Mouse (Mus musculus): Measurements from ENCODE around the gene Zbed6. TPM values are rescaled to one million over a fixed set of nuclear protein-coding genes. Genes with fewer than 3 reads are reported as not detected.

Gene Zbed6
- total RNA-seq, 2 experiments from 2014 or later, result 8.0 to 12.9 TPM

GRCm38 (mm10) chr1:133656811-133657210 lies 3.9 kb downstream of the Zbed6 start:
- no peak for TF ChIP-seq CTCF (conservative IDR thresholded peaks at IDR 0.05)
- H3K27ac ChIP-seq, result no peak overlapping the region
- H3K4me3 ChIP-seq, result no peak overlapping the region
- no peak for DNase-seq (ENCODE audit: low spot score in 2 of 2)

GRCm38 (mm10) chr1:133653033-133653432 lies 7.7 kb downstream of the Zbed6 start:
- DNase-seq (ENCODE audit: low spot score in 2 of 2), result no peak
- no peak for TF ChIP-seq CTCF (conservative IDR thresholded peaks at IDR 0.05)
- no peak overlapping the region for H3K27ac ChIP-seq
- no peak overlapping the region for H3K4me3 ChIP-seq

DNA sequence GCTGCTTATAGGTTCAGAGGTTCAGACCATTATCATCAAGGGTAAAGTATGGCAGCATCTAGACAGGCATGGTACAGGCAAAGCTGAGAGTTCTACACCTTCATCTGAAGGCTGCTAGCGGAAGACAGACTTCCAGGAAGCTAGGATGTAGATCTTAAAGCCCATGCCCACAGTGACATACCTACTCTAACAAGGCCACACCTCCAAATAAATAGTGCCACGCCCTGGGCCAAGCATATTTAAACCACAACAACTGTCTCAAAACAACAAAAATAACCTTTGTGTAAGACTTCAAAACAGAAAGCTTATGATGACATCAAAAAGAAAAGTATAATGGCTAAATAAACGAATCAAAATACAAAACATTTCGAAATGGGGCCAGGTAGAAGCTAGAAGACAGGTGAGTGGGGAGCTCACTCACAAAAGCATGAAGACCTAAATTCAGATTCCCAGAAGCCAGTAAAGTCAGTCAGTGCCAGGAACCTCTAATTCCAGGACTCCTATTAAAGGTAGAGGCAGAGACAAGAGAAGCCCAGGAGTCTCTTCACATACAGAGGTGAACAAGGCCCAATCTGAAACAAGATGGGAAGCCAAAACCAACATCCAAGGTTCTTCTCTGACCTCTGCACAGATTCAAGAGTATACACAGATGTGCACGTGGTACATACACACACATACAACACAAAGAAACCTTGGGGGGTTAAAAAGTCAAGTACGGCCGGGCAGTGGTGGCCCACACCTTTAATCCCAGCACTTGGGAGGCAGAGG lies 10.2 kb downstream of the Zbed6 start:
- TF ChIP-seq CTCF (conservative IDR thresholded peaks at IDR 0.05), result no peak
- no peak for DNase-seq (ENCODE audit: low spot score in 2 of 2)
- Histone ChIP-seq H3K27ac (no peak overlapping the region), H3K4me3 (no peak overlapping the region)

DNA sequence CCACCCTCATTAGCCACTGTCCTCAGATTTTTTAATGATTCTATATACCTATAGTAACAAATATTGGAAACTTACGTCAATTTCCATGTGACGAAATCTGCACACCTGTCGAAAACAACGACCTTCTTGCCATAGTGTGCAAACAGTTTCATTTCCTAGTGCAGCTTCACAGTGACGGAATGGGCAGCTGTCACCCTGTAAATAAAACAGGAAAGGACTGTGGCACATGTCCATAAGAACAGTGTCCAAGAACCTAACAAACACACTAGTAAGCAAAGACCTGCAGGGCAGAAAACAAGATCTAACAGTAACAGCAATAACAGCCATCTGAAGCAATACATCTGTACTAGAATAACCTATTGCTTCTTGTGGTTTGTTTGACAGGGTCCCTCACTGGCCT lies 15.0 kb downstream of the Zbed6 start:
- Histone ChIP-seq H3K27ac (no peak overlapping the region; the same call in 1 of the 2 replicates), H3K4me3 (no peak overlapping the region)
- TF ChIP-seq CTCF (conservative IDR thresholded peaks at IDR 0.05), result no peak
- no peak for DNase-seq (ENCODE audit: low spot score in 2 of 2)

DNA sequence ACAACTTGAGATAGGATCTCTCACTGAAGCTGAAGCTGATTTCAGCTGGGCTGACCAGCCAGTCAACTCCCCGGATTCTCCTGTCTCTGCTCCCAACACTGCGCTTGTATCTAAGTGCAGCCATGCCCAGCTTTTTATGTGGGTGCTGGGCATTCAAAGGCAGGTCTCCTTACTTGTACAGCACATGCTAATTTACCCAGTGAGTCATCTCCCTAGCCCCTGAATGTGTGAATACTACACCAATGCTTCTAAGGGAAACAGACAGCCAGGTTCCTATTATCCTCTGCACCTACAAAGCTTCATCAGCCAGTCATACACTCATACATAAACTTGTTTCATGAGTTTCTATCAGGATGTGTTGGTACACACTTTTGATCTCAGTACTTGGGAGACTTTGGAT lies 19.5 kb downstream of the Zbed6 start:
- H3K27ac ChIP-seq, result no peak overlapping the region
- no peak overlapping the region for H3K4me3 ChIP-seq
- no peak for DNase-seq (ENCODE audit: low spot score in 2 of 2)
- TF ChIP-seq CTCF (conservative IDR thresholded peaks at IDR 0.05), result no peak

GRCm38 (mm10) chr1:133638517-133638916 lies 22.2 kb downstream of the Zbed6 start:
- no peak for TF ChIP-seq CTCF (conservative IDR thresholded peaks at IDR 0.05)

DNA sequence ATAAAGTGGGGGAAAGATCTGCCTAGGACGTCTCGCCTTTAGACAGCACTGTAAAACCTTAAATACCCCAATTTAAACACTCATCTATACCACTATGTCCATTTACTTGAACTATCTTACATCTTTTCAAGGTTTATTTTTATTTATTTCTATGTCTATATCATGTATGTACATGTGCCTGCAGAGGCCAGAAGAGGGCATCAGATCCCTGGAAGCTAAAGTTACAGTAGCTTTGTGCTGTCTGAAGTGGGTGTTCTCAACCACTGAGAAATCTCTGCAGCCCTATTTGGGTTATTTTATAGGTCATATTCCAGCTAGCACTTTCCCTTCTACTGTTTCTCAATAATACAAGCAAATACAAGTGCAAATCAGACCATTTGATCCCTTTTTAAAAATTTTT lies 28.5 kb downstream of the Zbed6 start:
- H3K27ac ChIP-seq, result no peak overlapping the region
- peak; percentile 71 for TF ChIP-seq CTCF (conservative IDR thresholded peaks at IDR 0.05)
- DNase-seq (ENCODE audit: low spot score in 2 of 2), result no peak
- H3K4me3 ChIP-seq, result no peak overlapping the region

More at GRCm38 (mm10) chr1:133638517-133638916, 22.2 kb downstream of the Zbed6 start:
- no peak for DNase-seq (ENCODE audit: low spot score in 2 of 2)
- Histone ChIP-seq H3K27ac (no peak overlapping the region), H3K4me3 (no peak overlapping the region)

- no peak for TF ChIP-seq CTCF (conservative IDR thresholded peaks at IDR 0.05)
- no peak for DNase-seq (ENCODE audit: low spot score in 2 of 2)
- H3K4me3 ChIP-seq, result no peak overlapping the region
- no peak overlapping the region for H3K27ac ChIP-seq
Observed at GRCm38 (mm10) chr1:133625052-133625451, 35.6 kb downstream of the Zbed6 start.

GRCm38 (mm10) chr1:133618311-133618710 lies 42.4 kb downstream of the Zbed6 start:
- TF ChIP-seq CTCF (conservative IDR thresholded peaks at IDR 0.05), result no peak
- no peak overlapping the region for H3K4me3 ChIP-seq
- no peak for DNase-seq (ENCODE audit: low spot score in 2 of 2)
- no peak overlapping the region for H3K27ac ChIP-seq

DNA sequence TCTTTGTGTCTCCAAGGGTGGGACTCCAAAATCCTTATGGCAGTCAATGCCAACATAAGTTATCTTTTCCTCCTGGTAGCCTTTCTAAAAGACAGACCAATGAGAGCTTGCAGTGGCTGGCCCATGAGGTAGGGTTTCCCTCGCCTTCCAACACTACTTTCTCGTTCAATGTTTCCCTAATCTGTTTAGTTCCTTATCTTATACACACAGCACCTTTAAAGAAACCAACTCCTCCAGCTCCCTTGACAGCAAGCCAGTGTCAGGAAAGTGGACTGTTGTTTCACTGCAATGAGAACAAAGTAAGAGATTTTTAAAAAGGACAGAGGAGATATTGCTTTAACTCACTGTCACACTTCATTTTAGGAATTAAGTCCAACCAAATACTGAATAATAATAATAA lies 42.8 kb downstream of the Zbed6 start:
- TF ChIP-seq CTCF (conservative IDR thresholded peaks at IDR 0.05), result no peak
- no peak for DNase-seq (ENCODE audit: low spot score in 2 of 2)
- Histone ChIP-seq H3K27ac (no peak overlapping the region), H3K4me3 (no peak overlapping the region)

DNA sequence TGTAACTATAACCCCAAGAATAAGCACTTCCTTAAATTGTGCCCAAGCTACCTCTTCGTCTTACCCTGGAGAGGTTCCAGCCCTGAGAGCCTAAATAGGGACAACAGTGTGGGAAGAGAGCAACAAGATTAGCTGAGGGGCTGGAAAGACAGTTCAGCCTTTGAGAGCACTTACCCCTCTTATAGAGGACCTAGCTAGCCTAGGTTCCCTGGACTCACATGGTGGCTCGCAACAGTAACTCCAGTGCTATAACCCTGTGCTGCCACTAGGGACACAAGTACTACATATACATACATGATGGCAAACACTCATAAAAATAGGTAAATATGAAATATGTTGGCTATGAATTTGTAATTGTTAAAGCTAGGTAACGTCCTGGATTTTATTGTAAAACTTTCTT lies 46.9 kb downstream of the Zbed6 start:
- no peak overlapping the region for H3K27ac ChIP-seq
- no peak overlapping the region for H3K4me3 ChIP-seq
- peak; percentile 71 for TF ChIP-seq CTCF (conservative IDR thresholded peaks at IDR 0.05)
- no peak for DNase-seq (ENCODE audit: low spot score in 2 of 2)

GRCm38 (mm10) chr1:133611436-133611835 lies 49.2 kb downstream of the Zbed6 start:
- TF ChIP-seq CTCF (conservative IDR thresholded peaks at IDR 0.05), result no peak
- Histone ChIP-seq H3K4me3 (no peak overlapping the region), H3K27ac (no peak overlapping the region)
- no peak for DNase-seq (ENCODE audit: low spot score in 2 of 2)

DNA sequence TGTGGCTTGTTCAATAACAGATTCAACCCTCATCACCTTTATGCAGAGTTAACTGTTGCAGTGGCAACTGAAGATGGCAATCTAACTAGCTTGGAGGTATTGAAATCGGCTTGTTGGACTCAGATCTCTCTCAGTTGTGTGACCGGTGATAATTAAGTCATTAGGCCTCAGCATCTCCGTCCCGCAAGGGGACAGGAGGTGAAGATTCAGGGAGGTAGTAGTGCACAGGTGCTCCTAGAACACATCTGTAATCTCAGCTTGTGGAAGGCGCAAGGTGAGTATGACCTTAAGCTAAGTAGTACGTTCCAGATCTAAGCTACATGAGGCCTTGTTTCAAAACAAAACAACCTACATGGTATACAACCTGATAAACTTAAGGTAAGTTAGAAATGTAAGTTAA lies 50.1 kb downstream of the Zbed6 start:
- no peak for TF ChIP-seq CTCF (conservative IDR thresholded peaks at IDR 0.05)
- Histone ChIP-seq H3K4me3 (no peak overlapping the region), H3K27ac (peak overlapping the region; percentile 56; the same call in 1 of the 2 replicates)
- no peak for DNase-seq (ENCODE audit: low spot score in 2 of 2)

DNA sequence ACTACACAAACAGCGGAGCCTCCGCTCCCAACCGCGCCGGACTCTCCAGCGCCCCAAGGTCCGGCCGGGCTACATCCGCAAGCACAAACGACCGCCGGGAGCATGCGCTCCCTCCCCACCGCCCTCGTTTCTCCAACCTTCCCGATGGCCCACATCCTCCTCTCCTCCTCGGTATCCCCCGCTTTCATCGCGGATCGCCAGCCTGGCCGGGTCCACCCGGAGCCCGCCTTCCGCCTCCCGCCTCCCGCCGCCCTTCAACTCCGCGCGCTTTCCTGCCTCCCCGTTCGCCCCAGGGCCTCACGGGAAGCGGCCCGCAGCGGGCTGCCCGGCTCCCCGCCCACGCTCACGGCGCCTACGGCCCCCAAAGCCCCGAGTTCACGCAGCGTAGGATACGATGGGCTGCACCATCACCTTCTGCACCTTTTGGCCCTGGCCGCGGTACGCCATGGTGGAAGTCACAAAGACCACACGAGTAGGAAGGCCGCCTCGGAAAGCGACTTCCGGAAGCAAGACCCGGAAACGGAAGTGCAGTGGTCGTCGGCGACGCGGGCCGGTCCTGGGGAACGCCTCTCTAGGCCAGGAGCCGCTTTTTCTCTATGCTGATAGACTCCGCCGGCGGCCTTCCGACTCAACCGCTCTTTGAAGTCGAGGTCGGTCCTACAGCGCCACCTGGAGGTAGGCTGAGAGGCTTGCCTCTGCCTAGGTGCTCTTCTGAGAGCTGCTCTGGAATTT lies 50.7 kb downstream of the Zbed6 start, which contains the start of gene Snrpe:
Snrpe (minus strand) TSS at position 521 of the 732 bp plus-strand sequence.
- H3K27ac ChIP-seq, result peak within 1 kb of the TSS; percentile 95
- TF ChIP-seq CTCF (conservative IDR thresholded peaks at IDR 0.05), result peak; percentile 99
- peak; percentile 95 to 98 for DNase-seq (ENCODE audit: low spot score in 2 of 2)
- H3K4me3 ChIP-seq, result peak within 1 kb of the TSS; percentile 98

Other genes with a start within 250 kb of the Zbed6 start
- 1 to 10 TPM; 6.3 to 9.4 TPM for gene Sox13, start 236.5 kb downstream of the Zbed6 start, total RNA-seq (2021)
- 10 to 100 TPM; 58.5 to 69.1 TPM for gene Snrpe, start 50.6 kb downstream of the Zbed6 start, total RNA-seq (2021)
- gene Gm38394, start 433 bp upstream of the Zbed6 start, total RNA-seq (2021), result 10 to 100 TPM; 23.9 to 28.0 TPM
- under 1 TPM in 1 of 2 experiments, not detected in 1; 0.15 TPM for gene Lax1, start 29.2 kb upstream of the Zbed6 start, total RNA-seq (2021)
- gene Atp2b4, start 140.2 kb upstream of the Zbed6 start, total RNA-seq (2021), result 10 to 100 TPM; 78.4 to 89.6 TPM
- gene Optc, start 247.1 kb upstream of the Zbed6 start, total RNA-seq (2021), result under 1 TPM in 1 of 2 experiments, not detected in 1; 0.31 TPM

Measured in layer of hippocampus, adult 2 months (tissue).